Mouse (Mus musculus): ENCODE data around the gene Arntl. TPM values are rescaled to one million over a fixed set of nuclear protein-coding genes. Genes with fewer than 3 reads are reported as not detected.

Gene Arntl
- polyA plus RNA-seq, 2 experiments = 4.1 to 4.6 TPM

DNA sequence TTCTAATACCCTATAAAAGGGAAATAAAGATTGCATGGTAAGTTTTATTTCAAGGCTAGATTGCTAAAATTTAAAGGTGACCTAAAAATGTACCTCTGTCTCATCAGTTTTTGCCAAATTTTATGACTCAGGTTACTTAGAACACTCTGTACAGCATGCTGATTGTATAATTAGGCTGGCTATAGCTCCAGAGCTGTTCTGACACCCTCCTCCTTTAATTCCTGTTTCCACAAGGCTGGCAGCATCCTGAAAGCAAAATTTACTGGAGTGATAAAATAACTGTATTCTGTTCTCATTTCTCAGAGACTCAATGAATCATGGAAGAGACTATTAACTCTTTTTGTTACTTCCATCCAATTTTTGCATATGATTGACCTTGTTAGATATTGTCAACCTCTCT is 126.8 kb downstream of the Arntl start:
- TF ChIP-seq EP300 (IDR thresholded peaks at IDR 0.05; ENCODE audit: low read depth) (no peak), CTCF (IDR thresholded peaks at IDR 0.05; ENCODE audit: low read depth) (no peak)

DNA sequence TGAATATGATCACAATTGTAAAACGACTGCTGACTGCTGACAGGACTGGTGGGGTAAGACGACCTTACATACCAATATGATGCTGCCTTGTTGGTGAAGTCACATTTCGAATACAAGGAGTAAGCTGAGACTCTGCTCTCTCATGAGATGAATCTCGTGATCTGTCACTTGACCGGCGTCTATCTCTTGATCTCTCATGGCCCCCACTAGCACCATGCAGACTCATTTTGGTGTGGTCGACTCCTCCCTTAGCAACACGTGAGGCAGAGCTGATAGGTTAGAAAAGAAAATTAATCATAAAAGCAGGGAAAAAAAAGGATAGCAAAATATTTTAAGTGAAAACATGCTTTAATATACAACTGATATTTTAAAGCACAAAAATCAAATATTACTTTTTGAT is 128.0 kb downstream of the Arntl start:
- TF ChIP-seq CTCF (IDR thresholded peaks at IDR 0.05; ENCODE audit: low read depth) (no peak), EP300 (IDR thresholded peaks at IDR 0.05; ENCODE audit: low read depth) (no peak)

More for the DNA sequence above, 126.8 kb downstream of the Arntl start:
- Histone ChIP-seq H3K27me3 (ENCODE audit: control insufficient read depth, insufficient read depth, low read length) (no peaks in the 10 kb centered on the region), H3K9ac (replicated peaks) (no peak overlapping the region), H3K4me2 (ENCODE audit: low read depth) (no peak overlapping the region), H3K4me1 (replicated peaks; ENCODE audit: control insufficient read depth in 2 of 2, insufficient read depth in 2 of 2, low read length in 1 of 2) (no peaks in the 10 kb centered on the region), H3K36me3 (replicated peaks; ENCODE audit: control insufficient read depth, insufficient read depth, low read depth) (no peaks in the 10 kb centered on the region), H3K9me3 (ENCODE audit: control insufficient read depth, low read length) (no peaks in the 10 kb centered on the region), H3K27ac (no peak overlapping the region), H3K4me3 (ENCODE audit: insufficient read depth in 1 of 2, low read depth in 2 of 2, low read length in 2 of 2) (no peak overlapping the region)
- ATAC-seq (ENCODE audit: insufficient read depth) (no peak), DNase-seq (ENCODE audit: low read depth in 3 of 3, low spot score in 3 of 3) (no peak)

DNA sequence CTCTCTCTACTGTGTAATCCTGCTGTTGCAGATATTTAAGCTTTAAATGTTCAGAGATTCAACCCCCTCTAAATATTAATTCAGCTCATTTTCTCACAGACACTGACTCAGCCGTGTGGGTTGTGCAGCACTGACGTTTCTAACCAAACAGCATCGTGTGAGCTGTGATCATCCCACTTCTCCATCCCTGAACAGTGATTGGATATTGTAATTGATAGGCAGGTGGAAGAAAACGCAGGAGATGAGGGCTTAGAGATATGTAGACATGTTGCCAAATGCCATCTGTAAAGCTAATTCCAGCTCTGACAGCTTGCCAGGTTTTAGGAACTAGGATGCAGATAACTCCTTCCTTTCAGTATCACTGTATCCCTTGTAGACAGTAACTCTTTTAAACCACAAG is 140.0 kb downstream of the Arntl start:
- 52% methylated on average over 4 of the region's 4 CpGs for WGBS (ENCODE audit: insufficient replicate concordance)

More for the DNA sequence above, 128.0 kb downstream of the Arntl start:
- H3K27ac ChIP-seq = no peak overlapping the region
- 58% methylated on average over 8 of the region's 8 CpGs for WGBS (ENCODE audit: insufficient replicate concordance)
- no peak overlapping the region for H3K4me2 ChIP-seq (ENCODE audit: low read depth)
- H3K4me3 ChIP-seq (ENCODE audit: insufficient read depth in 1 of 2, low read depth in 2 of 2, low read length in 2 of 2) = no peak overlapping the region
- no peaks in the 10 kb centered on the region for H3K36me3 ChIP-seq (replicated peaks; ENCODE audit: control insufficient read depth, insufficient read depth, low read depth)
- no peak for DNase-seq (ENCODE audit: low read depth in 3 of 3, low spot score in 3 of 3)
- no peaks in the 10 kb centered on the region for H3K9me3 ChIP-seq (ENCODE audit: control insufficient read depth, low read length)
- ATAC-seq (ENCODE audit: insufficient read depth) = no peak
- no peaks in the 10 kb centered on the region for H3K4me1 ChIP-seq (replicated peaks; ENCODE audit: control insufficient read depth in 2 of 2, insufficient read depth in 2 of 2, low read length in 1 of 2)
- no peak overlapping the region for H3K9ac ChIP-seq (replicated peaks)
- no peaks in the 10 kb centered on the region for H3K27me3 ChIP-seq (ENCODE audit: control insufficient read depth, insufficient read depth, low read length)

DNA sequence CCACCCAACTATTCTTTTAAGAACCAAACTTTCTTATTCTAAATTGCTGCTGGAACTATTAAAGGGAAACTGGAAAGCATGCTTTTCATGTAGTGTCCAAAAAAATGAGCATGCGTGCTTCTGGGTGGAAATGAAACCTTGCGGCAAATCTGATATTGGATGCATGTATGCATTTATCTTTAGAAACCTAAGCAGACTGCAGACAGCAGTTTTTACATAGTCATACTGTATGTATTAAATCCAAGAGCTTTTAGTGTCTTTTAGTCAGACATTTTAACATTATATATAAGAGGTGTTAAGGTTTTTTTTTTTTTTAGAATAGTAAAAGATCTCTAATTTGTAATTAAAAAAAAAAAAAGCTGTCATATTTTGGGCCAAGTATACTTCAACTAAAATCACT is 140.4 kb downstream of the Arntl start:
- Histone ChIP-seq H3K9ac (replicated peaks) (no peak overlapping the region), H3K4me3 (ENCODE audit: insufficient read depth in 1 of 2, low read depth in 2 of 2, low read length in 2 of 2) (no peak overlapping the region), H3K4me2 (ENCODE audit: low read depth) (no peak overlapping the region), H3K36me3 (replicated peaks; ENCODE audit: control insufficient read depth, insufficient read depth, low read depth) (no peaks in the 10 kb centered on the region), H3K4me1 (replicated peaks; ENCODE audit: control insufficient read depth in 2 of 2, insufficient read depth in 2 of 2, low read length in 1 of 2) (peaks cover 0 to 2% of the 10 kb centered on the region in 2 experiments; a peak in 3 of 4 replicates), H3K27ac (no peak overlapping the region), H3K27me3 (ENCODE audit: control insufficient read depth, insufficient read depth, low read length) (no peaks in the 10 kb centered on the region), H3K9me3 (ENCODE audit: control insufficient read depth, low read length) (no peaks in the 10 kb centered on the region)
- WGBS (ENCODE audit: insufficient replicate concordance) = 85% methylated on average over 2 of the region's 2 CpGs
- DNase-seq (ENCODE audit: low read depth in 3 of 3, low spot score in 3 of 3) = no peak
- ATAC-seq (ENCODE audit: insufficient read depth) = no peak
- TF ChIP-seq EP300 (IDR thresholded peaks at IDR 0.05; ENCODE audit: low read depth) = no peak
- TF ChIP-seq CTCF (IDR thresholded peaks at IDR 0.05; ENCODE audit: low read depth) = no peak

More for the DNA sequence above, 140.0 kb downstream of the Arntl start:
- Histone ChIP-seq H3K27ac (no peak overlapping the region), H3K9me3 (ENCODE audit: control insufficient read depth, low read length) (no peaks in the 10 kb centered on the region), H3K36me3 (replicated peaks; ENCODE audit: control insufficient read depth, insufficient read depth, low read depth) (no peaks in the 10 kb centered on the region), H3K4me1 (replicated peaks; ENCODE audit: control insufficient read depth in 2 of 2, insufficient read depth in 2 of 2, low read length in 1 of 2) (peaks cover 0 to 2% of the 10 kb centered on the region in 2 experiments; a peak in 3 of 4 replicates), H3K4me2 (ENCODE audit: low read depth) (no peak overlapping the region), H3K27me3 (ENCODE audit: control insufficient read depth, insufficient read depth, low read length) (no peaks in the 10 kb centered on the region), H3K4me3 (ENCODE audit: insufficient read depth in 1 of 2, low read depth in 2 of 2, low read length in 2 of 2) (no peak overlapping the region), H3K9ac (replicated peaks) (no peak overlapping the region)
- TF ChIP-seq CTCF (IDR thresholded peaks at IDR 0.05; ENCODE audit: low read depth) (no peak), EP300 (IDR thresholded peaks at IDR 0.05; ENCODE audit: low read depth) (no peak)
- DNase-seq (ENCODE audit: low read depth in 3 of 3, low spot score in 3 of 3) (no peak), ATAC-seq (ENCODE audit: insufficient read depth) (no peak)

DNA sequence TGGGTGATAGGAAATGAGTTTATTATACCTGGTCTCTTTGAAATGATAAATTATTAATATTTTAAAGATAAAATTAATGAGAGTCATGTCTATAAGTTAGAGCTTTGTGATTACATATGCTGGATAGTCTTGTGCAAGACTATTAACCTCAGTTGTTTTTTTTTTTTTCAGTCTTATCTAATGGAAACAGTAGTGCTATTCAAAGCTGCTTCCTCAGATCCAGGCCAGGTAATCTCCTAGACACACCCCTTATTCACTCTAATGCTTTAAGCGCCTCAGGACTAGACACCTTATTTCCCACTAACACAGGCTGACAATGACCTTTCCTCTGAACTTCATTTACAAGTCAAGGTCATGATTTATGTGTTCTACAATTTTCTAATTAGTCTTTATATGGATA is 141.8 kb downstream of the Arntl start:
- H3K27ac ChIP-seq = no peak overlapping the region
- peak; percentile 61 for TF ChIP-seq EP300 (IDR thresholded peaks at IDR 0.05; ENCODE audit: low read depth)
- no peak for TF ChIP-seq CTCF (IDR thresholded peaks at IDR 0.05; ENCODE audit: low read depth)
- H3K9ac ChIP-seq (replicated peaks) = no peak overlapping the region
- H3K9me3 ChIP-seq (ENCODE audit: control insufficient read depth, low read length) = no peaks in the 10 kb centered on the region
- ATAC-seq (ENCODE audit: insufficient read depth) = peak; percentile 84
- H3K27me3 ChIP-seq (ENCODE audit: control insufficient read depth, insufficient read depth, low read length) = no peaks in the 10 kb centered on the region
- no peak overlapping the region for H3K4me2 ChIP-seq (ENCODE audit: low read depth)
- no peaks in the 10 kb centered on the region for H3K36me3 ChIP-seq (replicated peaks; ENCODE audit: control insufficient read depth, insufficient read depth, low read depth)
- WGBS (ENCODE audit: insufficient replicate concordance) = 12% methylated on average over 1 of the region's 1 CpGs
- H3K4me1 ChIP-seq (replicated peaks; ENCODE audit: control insufficient read depth in 2 of 2, insufficient read depth in 2 of 2, low read length in 1 of 2) = peaks cover 0 to 2% of the 10 kb centered on the region in 2 experiments; a peak in 3 of 4 replicates
- peak; percentile 24 to 44 (median 40) for DNase-seq (ENCODE audit: low read depth in 3 of 3, low spot score in 3 of 3)
- no peak overlapping the region for H3K4me3 ChIP-seq (ENCODE audit: insufficient read depth in 1 of 2, low read depth in 2 of 2, low read length in 2 of 2)

Other genes starting within 250 kb of the Arntl start
- gene Btbd10, start 161.9 kb downstream of the Arntl start, polyA plus RNA-seq (2012; rRNA removed) = 3.1 and 5.1 TPM in 2 replicates
- 8.1 and 8.4 TPM in 2 replicates for gene Btbd10, start 161.9 kb downstream of the Arntl start, polyA plus RNA-seq (2014; fragmentation: Nextera tagmentation; extraction: Ambion mirVana)
- not detected in 2 replicates for gene Pth, start 181.1 kb downstream of the Arntl start, polyA plus RNA-seq (2012; rRNA removed)
- gene Pth, start 181.1 kb downstream of the Arntl start, polyA plus RNA-seq (2014; fragmentation: Nextera tagmentation; extraction: Ambion mirVana) = not detected in 2 replicates

Measured in liver, embryonic 14.5 days (tissue).